Mouse (Mus musculus): ENCODE results near the gene Ube2dnl1.

Gene Ube2dnl1

GRCm38 (mm10) chrX:114904712-114905111 is at the start of gene Ube2dnl1:
Ube2dnl1 (plus strand) TSS chrX:114905012.
- DNase-seq = no peak

DNA sequence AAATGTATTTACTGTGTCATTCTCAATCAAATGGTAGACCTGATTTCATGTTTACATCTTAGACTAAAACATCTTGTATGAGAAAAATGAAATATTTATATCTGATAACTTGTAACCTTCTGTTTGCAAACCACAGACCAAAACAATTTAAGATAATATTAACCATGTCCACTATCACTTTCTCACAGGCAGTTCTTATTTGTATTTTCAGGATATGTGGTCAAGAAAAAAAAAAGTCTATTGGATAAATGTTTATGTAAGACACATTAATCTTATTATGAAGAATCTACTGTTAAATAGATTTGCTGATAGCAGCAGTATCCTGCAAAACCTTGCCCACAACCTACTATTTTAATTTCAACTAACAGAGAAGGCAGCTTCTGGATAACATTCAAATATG is 9.3 kb upstream of the Ube2dnl1 start:
- DNase-seq = no peak

- no peak for DNase-seq
Observed at GRCm38 (mm10) chrX:114897506-114897905, 7.3 kb upstream of the Ube2dnl1 start.

GRCm38 (mm10) chrX:114903391-114903790 is 1.4 kb upstream of the Ube2dnl1 start:
- no peak for DNase-seq

GRCm38 (mm10) chrX:114907282-114907681 is 2.5 kb downstream of the Ube2dnl1 start, which contains the start of gene Ube2dnl2:
Ube2dnl2 (plus strand) TSS chrX:114907582.
- DNase-seq = no peak

- DNase-seq = no peak
Observed at GRCm38 (mm10) chrX:114955066-114955465, 50.3 kb downstream of the Ube2dnl1 start.
